Mouse (Mus musculus): Measurements from ENCODE around the gene Prlr.

Gene Prlr

DNA sequence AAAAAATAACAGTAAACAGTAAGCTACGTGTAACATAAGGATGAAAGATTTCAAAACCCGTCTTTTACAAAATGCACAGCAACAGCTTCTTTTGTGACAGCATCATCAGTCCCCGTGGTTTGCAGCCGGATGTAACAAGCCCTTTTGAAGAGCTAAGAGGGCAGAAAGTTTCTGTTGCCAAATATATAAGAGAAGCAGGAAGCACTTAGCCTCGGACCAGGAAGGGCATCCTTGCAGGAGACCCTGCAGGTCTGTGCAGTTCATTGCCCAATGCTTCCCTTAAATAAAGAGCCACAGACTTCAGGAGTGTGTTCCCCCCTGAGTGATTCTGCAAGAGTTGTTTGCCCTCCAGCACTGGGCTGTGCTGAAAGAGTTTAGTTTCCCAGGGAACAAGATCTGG, 58.9 kb downstream of the Prlr start:
- no peak for DNase-seq (ENCODE audit: low spot score in 2 of 2)

DNA sequence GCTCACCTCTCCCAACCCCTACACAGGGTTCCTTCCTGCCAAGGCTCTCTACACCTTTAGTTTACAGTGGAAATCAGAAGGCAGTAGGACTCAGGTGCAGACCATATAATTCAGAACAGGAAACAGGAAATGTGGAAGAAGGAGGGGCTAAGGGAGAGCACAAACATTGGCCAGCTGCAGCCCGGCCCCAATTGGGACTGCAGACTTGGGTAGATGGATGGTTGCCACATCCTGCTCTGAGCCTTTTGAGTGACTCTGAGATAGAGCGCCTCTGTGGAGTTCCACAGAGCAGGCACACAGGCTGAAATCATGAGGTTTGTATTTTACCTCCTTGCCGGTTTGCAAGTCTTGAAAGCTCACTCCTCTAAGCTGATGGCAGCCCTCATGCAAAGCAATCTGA, 59.8 kb downstream of the Prlr start:
- DNase-seq (ENCODE audit: low spot score in 2 of 2): no peak

DNA sequence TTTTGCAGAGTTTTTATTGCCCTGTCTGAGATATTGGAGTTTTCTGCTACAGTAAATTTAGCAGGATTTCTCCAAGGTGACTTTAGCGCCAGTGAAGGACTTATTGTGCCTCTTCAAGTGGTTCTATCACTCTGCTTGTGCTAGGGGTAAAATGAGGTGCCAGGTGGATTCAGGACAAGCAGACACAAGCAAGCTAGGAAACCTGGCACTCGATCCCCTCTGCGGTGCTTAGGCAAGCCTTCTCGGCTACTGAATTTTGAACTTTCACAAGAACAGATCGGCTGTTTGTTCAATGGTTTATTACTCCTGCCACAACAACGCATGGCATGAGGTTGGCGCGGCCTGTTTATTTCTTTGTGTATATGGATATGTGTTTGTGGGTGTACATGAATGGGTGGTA, 61.4 kb downstream of the Prlr start:
- no peak for DNase-seq (ENCODE audit: low spot score in 2 of 2)

DNA sequence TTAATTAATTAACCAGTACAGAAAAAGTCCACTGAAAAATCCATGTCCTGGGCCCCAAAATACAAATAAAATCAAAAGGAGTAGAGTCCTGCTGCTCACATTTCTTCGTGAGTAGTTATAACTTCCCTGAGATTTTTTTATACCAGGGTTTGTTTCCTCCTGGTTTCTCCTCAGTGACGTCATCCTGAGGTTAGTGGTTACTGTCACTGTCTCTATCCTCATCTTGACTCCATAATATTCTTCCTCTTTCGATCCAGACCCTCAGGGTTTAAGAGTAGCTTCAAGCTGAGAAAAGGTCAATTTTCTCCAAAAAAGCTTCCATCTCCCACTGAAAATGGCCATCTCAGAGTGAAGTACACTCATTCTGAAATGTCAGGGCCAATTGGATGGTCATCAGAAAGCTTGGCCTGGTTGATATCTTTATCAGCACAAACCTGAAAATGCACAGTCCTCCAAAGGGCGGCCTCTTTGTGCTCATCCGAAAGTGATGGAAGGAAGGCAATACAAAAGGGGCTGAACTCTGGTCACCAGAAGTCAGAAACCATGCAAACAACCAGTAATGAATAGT, 63.3 kb downstream of the Prlr start:
- DNase-seq (ENCODE audit: low spot score in 2 of 2): no peak

DNA sequence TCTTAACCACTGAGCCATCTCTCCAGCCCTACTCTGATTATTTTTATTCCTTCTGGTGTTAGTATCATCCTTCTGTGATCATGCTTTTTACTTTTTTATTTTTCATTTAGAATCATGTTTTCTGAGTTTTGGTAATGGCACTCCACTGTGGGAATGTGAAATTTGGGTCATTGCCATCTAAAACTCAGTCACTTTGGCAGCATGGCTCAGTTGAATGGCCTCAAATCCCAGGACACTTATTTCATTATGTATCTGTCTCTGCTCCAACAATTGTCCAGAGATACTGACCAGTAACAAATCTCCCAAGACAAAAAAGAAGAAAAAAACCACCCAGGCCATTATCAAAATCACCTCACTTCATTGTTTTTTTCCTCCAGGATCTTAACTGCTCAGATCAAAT, 65.2 kb downstream of the Prlr start:
- no peak for DNase-seq (ENCODE audit: low spot score in 2 of 2)

DNA sequence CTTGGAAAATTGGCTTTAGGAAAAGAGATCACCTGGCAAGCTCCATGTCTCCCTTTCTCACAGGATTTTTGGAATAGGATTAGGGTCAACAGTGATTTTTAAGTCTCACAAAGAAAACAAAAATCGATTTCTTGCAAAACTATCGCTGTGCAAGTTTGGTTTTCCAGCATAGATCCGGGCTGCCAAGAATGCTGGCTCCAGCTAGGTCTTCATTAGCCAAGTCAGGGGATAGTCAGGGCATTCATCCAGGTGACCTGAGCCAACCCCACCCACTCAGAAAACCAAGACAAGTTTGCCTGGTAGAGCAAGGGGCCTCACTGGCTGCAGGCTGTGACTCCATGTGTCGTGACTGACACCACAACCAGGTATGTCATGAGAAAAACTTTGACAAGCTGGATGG, 72.2 kb downstream of the Prlr start:
- no peak for DNase-seq (ENCODE audit: low spot score in 2 of 2)

DNA sequence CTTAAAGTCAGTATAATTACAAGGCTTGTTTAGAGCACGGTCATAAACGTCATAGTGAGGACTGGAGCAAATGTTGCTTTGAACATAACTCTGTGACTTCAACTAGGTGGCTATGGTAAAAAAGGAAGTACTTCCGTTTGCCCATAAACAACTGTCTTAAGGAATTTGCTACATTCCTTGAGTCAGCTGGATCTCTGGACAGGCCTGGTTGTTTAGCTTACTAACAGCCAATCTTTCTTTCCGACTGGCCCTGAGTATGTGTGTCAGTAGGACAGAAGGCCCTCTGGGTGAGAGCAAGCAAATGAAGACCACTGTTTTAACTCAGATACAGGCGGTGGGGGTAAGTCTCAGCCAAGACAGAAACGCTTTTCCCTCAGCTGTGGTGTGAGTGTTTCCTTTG, 73.7 kb downstream of the Prlr start:
- no peak for DNase-seq (ENCODE audit: low spot score in 2 of 2)

DNA sequence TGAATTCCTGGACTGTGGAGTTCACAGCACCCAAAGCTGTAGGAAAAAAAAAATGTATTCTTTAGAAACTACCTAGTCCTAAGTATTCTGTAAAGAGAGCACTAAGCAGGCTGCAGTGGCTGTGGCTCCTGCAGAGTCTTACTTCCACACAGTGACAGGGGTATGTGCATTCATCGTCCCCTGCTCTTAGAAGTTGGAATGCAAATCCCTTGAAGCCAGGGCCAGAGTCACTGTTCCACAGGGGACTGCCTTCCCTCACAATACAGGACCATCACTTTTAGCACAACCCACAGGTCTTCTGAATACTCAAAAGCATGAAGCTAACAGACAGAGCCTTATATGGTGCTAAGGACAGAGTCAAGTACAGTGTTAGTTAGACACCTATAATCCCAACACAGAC, 75.5 kb downstream of the Prlr start:
- no peak for DNase-seq (ENCODE audit: low spot score in 2 of 2)

DNA sequence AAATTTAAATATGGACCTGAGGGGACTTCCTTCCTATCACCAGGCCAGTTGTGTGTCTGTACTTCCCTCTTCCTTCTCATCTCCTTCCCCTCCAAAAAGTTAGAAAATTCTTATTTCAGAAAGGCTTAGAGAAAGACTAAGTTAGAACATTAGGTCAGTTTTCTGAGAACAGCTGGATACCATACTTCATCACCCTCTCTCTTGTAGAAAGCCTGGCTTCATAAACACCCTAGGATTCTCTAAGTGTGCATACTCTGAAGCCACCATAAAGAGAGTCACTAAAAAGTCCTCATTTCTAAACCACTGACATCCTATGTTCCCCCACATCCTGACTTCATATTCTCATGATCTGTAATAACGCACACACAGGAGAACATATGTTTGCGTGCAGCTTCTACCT, 85.2 kb downstream of the Prlr start:
- no peak for DNase-seq (ENCODE audit: low spot score in 2 of 2)

DNA sequence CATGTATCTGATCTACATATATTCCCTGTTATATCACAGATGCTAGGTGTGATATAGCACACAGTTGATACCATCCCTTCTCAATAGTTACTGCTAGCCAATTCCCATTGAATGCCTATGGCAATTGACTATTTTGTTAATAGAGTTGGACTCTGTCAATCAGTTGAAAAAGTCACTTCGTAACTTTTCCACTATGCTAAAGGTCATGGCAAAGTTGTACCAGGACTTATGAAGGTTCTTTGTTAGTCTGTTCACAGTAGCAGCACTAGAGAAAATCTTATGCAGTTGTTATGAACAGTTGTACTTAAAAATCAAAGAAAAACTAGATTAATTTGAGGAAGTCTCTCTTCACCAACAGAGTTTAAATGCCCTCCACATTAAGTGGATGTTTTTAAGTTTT, 85.6 kb downstream of the Prlr start:
- no peak for DNase-seq (ENCODE audit: low spot score in 2 of 2)

DNA sequence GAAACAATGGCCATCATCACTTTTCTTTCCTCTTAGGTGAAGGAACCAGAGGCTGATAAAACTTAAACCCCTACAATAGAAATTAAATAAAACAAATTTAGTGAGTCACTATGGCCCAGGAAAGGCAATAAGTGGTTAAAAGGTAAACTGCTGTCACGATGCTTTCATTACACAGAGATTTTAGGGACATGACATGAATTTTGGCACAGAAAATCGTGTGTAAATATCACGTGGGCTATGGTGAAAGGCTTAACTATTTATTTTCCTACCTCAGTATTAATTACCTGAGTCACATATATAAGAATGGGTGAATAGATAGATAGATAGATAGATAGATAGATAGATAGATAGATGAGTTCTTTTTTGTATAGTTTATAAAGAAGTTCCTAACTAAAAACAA, 86.4 kb downstream of the Prlr start:
- no peak for DNase-seq (ENCODE audit: low spot score in 2 of 2)

DNA sequence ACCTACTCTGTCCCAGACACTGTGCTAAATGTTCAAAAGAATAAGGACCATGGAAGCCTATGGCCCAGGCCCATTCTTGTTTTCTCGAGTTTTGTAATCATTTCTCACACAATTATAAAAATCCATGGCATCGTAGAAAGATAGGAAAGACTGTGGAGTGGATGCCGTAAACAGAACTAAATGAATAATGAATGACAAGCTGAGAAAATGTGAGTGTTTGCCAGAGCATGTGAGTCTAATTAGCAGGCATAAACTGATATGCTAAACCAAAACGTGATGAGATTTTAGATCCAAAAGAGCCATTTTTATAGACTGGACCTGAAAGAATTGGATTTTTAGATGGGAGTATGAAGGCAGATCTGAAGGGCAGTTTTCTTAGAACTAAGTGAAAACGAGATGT, 87.8 kb downstream of the Prlr start:
- DNase-seq (ENCODE audit: low spot score in 2 of 2): no peak

DNA sequence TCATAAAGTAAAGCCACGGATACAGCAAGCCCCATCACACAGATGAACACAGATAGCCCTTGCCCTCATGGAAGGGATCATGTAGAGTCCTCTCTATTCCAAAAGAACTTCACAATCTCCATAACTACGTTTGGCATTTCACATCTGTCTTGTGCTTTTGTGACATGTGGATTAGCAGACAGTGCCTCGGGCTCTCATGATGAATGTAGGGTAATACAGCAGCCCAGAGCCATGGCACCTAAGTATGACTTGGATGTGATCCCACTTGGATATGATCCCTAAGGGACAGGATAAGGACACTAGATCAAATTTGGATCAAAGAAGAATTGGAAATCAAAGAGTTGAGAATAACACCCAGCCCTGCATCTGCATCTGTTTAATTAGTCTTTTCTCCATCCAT, 90.2 kb downstream of the Prlr start:
- no peak for DNase-seq (ENCODE audit: low spot score in 2 of 2)

DNA sequence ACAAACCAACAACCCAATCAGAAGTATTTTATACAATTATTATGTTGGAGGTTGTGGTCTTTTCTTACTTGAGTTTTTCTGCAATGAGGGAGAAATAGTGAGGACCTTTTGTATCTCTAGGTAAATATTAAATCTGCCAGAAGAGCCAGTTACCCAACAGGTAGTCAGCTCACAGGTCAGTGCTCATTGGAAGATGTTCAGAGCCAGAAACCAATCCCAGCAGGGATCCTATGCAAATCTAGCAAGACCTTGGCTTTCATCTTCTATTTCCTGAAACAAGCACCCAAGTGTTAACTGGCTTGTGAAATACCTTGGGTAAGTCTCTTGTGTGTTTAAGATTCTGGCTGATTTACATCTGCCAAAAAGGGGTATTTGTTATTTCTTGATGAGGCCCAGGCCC, 99.3 kb downstream of the Prlr start:
- DNase-seq (ENCODE audit: low spot score in 2 of 2): no peak

DNA sequence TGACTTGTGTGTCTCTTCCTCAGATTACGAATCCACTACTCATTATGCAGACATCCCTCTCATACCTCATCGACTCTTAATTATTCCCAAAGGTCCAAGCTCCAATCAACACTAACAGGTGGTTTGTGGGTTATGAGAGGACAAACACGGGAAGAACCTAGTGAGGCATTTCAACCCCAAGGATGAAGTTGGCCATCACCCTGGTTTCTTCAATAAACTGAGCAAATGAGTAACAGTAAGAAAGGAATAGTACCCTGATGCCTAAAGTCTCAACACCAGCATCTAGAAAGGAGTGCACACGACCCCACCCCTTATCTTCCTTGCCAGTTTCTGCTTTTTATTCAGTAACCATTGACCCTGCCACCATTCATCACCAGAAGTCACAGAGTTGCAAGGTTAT, 100.4 kb downstream of the Prlr start:
- no peak for DNase-seq (ENCODE audit: low spot score in 2 of 2)

DNA sequence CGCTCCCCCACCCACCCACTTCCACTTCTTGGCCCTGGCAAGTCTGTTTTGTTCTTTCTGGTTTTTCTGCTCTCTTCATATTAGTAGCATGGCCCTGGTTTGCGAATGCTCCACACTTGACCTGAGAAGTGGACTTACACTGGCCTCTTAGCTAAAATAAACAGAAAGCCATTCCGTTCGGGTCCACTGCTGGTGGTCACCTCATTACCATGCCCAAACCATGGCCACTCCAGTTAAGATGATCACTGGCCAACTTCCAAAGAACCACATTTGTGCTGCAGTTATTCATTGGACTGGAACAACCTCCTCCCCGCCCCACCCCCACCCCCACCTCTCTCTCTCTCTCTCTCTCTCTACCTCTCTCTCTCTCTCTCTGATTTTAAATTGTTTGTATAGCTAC, 104.5 kb downstream of the Prlr start:
- DNase-seq (ENCODE audit: low spot score in 2 of 2): no peak

DNA sequence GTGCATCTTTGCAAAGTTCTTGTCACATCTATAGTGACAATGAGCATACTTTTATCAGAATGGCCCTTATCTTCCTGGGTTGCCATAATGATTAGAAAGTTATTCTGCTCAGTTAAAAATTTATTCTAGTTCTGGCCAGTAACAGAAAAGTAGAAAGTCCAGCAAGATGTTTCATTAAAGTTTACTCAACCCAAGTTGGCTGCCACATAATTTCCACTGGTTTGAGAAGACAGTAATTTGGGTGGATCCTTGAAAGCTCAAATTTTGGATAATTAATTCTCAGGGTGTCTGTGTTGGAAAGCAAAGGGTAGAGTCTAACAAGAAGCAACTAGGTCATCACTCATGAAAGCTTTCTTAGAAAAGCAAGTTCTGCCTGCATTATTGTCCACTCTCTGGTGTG, 106.6 kb downstream of the Prlr start:
- DNase-seq (ENCODE audit: low spot score in 2 of 2): no peak

DNA sequence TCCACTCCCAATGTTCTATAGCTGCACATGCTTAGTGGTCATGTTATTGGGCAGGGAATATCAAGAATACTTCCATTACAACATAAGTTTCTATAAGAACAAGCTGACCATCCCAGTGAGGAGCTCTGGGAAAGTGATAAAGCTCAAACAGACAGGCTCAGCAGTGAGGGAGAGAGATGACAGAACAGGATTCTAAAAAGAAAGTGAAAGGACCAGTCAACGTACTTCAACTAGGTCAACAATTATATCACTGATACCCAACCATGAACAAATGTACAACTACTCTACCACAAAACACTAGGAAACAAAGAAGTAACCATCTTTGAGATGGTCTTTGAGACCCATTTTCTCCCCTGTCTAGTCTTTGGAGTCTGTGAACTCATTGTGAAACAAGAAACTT, 119.5 kb downstream of the Prlr start:
- no peak for DNase-seq (ENCODE audit: low spot score in 2 of 2)

DNA sequence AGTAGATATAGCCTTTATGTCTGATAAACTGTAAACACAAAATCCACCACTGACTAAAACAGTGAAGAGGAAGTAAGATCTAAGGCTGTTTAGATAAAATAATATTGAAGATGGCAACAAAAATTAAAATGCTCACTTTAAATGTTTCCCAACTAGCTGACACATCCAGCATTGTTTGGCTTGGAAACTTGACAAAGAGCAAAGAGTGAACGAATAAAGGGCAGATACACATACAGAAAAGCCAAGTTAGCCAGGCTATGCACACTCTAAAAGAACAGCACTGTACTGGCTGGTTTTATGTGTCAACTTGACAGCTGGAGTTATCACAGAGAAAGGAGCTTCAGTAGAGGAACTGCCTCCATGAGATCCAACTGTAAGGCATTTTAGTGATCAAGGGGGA, 121.0 kb downstream of the Prlr start:
- no peak for DNase-seq (ENCODE audit: low spot score in 2 of 2)

DNA sequence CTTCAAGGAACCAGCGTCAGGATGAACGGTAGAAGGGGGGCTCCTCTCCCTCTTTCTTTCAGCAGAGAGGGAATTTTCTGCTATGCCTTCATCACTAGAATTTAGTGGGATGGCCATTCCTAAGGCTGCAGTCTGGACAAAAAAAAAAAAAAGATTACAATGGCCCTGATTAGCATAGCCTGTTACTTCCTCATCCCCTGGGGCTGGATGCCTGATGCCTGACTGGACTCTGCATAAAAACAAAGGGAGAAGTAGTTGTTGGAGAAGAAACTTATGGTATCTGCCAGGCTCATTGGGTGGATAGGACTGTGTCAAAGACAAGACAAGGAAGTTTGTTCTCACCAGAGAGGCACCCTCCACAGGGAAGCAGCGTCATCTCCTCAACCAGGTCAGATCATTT, 122.4 kb downstream of the Prlr start:
- DNase-seq (ENCODE audit: low spot score in 2 of 2): no peak

DNA sequence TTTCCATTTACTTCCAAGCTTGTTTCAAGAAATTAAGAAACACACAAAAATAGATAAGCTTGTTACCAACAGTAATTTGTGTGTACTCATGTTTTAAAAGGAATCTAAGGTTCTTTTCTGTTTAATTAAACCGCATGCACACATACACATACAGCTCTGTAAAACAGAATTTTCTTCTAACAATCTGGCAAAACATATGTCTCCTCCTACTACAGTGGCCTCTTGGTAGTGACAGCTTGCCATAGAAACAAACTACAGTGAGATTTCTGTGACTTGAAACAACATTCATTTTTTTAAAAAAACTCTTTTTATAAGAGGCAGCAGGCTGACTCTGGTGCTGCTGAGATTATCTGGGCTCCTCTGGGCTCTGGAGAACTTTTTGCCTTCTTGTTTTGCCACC, 129.4 kb downstream of the Prlr start:
- no peak for DNase-seq (ENCODE audit: low spot score in 2 of 2)

DNA sequence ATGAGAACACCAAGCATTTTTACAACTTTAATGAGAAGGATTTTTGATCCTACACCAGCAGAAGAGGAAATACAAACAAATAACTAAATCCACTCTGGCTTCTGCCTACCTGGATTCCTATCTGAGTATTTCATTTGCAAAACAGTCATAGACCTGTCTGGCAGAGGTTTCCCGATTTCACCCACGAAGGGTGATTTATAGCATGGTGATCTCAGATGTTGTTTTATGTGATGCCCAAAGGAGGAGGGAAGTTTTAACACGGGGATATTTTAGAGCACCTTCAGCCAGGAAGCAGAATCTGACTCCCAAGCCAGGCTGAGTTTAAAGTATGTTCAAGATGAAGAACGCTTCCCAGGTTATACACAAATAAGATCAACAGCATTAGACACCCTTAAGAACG, 134.8 kb downstream of the Prlr start:
- DNase-seq (ENCODE audit: low spot score in 2 of 2): no peak

DNA sequence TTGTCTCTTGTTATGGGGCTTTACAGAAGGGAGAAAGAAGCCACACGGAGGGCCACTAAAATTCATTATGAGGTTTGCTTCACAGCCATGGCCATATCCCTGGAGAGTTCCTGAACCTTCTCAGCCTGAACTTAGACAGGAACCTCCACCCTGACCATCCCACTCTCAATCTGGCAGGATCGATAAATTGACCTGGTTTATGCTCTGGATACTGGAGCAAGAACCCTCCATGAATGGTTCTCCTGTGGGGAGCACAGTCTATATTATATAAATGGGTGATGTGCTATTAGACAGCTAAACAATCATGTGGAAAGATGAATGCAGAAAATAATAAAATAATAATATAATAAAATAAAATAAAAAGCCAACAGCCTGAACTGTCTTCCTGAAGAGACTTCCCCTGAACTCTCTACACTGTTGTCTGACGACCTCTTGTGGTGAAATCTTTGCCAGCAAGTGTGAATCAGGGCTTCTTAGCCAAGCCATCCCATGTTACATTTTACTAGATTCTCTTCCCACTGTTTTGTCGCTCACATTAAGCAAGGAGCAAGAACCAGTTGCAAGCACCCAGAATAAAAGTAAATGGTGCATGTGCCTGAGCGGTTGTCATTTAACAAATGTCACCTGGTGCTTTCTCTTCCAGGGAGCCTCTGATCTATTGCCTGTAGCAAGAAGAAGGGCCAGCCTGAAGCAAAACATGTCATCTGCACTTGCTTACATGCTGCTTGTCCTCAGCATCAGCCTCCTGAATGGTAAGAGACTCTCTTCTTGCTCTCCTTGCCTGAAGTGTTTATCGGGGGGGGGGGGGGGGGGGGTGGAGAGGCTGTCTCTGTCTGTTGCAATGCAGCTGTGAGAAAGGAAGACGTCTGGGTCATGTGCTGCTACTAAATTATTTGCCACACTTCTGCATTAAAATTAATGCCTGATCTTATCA, 136.8 kb downstream of the Prlr start:
- peak; percentile 20 to 50 for DNase-seq (ENCODE audit: low spot score in 2 of 2)

DNA sequence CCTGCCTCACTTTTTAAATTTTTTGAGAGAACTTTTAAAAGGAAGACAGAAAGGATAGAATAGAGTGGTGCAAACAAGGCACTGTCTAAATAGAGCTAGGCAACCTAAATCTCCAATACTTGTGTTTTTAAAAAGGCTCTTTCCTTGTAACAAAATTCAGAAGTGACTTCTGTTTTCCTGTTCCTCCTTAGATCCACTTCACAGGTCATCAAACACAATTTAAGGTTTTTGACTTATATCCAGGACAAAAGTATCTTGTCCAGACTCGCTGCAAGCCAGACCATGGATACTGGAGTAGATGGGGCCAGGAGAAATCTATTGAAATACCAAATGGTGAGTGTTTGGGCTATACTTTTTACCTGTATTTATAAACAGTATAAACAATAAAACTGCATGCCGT, 148.0 kb downstream of the Prlr start, which contains the start of gene Gm21973:
Gene Gm21973, plus strand, starts transcription at position 301 of the 400 bp plus-strand sequence.
- no peak for DNase-seq (ENCODE audit: low spot score in 2 of 2)

Data from frontal cortex, postnatal 14 days (tissue).